Mouse (Mus musculus) kidney, postnatal 36 days (tissue): Measurements from ENCODE around the gene Gm21304.
"Not testable (repeated sequence)": the region's sequence is repeated elsewhere in the genome, so short reads cannot be mapped to it uniquely, and the experiment has no call there.

Source experiments
- DNase-seq, 2 experiments: peaks; one replicate each; pipeline ENCODE4 v3.0.0; 2021 to 2022; ENCODE audit warnings: mixed read lengths in 2 of 2

The Gm21304 gene

GRCm38 (mm10) chr10:104168215-104168614 is at the start of gene Gm21304:
Gene Gm21304, plus strand, starts transcription at chr10:104168515.
- DNase-seq = not testable (repeated sequence)

- not testable (repeated sequence) for DNase-seq
These were observed 25.6 kb upstream of the Gm21304 start, which contains the start of gene Gm21293 for GRCm38 (mm10) chr10:104142687-104143086. Gene Gm21293, plus strand, starts transcription at chr10:104142987.

- not testable (repeated sequence) for DNase-seq
These were observed 17.1 kb upstream of the Gm21304 start, which contains the start of gene Gm6763 for GRCm38 (mm10) chr10:104151197-104151596. Gene Gm6763, plus strand, starts transcription at chr10:104151497.

GRCm38 (mm10) chr10:104159706-104160105 is 8.6 kb upstream of the Gm21304 start, which contains the start of gene Gm8764:
Gene Gm8764, plus strand, starts transcription at chr10:104160006.
- DNase-seq = not testable (repeated sequence)

- DNase-seq = not testable (repeated sequence)
These were observed 8.4 kb downstream of the Gm21304 start, which contains the start of gene Gm21312 for GRCm38 (mm10) chr10:104176724-104177123. Gene Gm21312, plus strand, starts transcription at chr10:104177024.

GRCm38 (mm10) chr10:104185233-104185632 is 16.9 kb downstream of the Gm21304 start, which contains the start of gene Gm20765:
Gene Gm20765, plus strand, starts transcription at chr10:104185533.
- DNase-seq = not testable (repeated sequence)

GRCm38 (mm10) chr10:104193742-104194141 is 25.4 kb downstream of the Gm21304 start, which contains the start of gene Gm4340:
Gene Gm4340, plus strand, starts transcription at chr10:104194042.
- DNase-seq = not testable (repeated sequence)

- DNase-seq = no peak
These were observed 41.3 kb downstream of the Gm21304 start for GRCm38 (mm10) chr10:104209655-104210054.

- no peak for DNase-seq
These were observed 42.1 kb downstream of the Gm21304 start for GRCm38 (mm10) chr10:104210268-104210990.

- no peak for DNase-seq
These were observed 46.2 kb downstream of the Gm21304 start for GRCm38 (mm10) chr10:104214527-104214926.
